Mouse (Mus musculus) megakaryocyte progenitor cell, adult 5-6 weeks (primary cell): ENCODE data around the gene Omt2a. TPM values are rescaled to one million over a fixed set of nuclear protein-coding genes. Genes with fewer than 3 reads are reported as not detected.
"Not testable (repeated sequence)": the region's sequence is repeated elsewhere in the genome, so short reads cannot be mapped to it uniquely, and the experiment has no call there.

ENCODE experiments used
- ATAC-seq: replicated peaks from 2 replicates; pipeline ENCODE4 v1.8.0; 2016; ENCODE audit warnings: mild to moderate bottlenecking, moderate TSS enrichment, inconsistent platforms; ENCODE audit not compliant: poor library complexity
- total RNA-seq, 2 experiments: library from RNA; stranded (forward) in 1 of 2; stranded (reverse) in 1 of 2; fragments of 157-497, 149-512 nt in 1 of 2; fragments of 200-1000 nt in 1 of 2; gene quantifications; 2 replicates each; pipeline versions ENCODE4 v1.2.3 to v1.2.4; 2015 to 2017

Omt2a gene
- total RNA-seq, 2 experiments from 2014 or later, result not detected

DNA sequence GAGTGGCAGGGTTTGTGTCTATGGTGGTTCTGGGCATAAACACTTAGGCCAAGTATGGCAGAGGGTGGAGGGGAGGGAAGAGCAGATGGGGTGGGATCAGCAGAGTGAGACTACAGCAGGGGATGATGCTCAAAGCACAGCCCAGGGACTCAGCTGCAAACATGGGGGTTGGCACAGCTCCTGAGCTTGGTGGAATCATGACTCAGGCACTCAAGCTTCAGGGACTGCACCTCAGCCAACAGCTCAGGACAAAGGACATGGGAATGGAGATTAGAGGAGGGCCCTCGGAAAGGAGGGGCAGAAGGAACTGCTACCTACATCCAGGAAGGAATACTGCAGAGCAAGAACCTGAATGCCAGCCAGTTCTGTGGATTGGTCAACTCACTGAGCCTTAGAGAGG is 15.5 kb downstream of the Omt2a start:
- ATAC-seq, result not testable (repeated sequence)

DNA sequence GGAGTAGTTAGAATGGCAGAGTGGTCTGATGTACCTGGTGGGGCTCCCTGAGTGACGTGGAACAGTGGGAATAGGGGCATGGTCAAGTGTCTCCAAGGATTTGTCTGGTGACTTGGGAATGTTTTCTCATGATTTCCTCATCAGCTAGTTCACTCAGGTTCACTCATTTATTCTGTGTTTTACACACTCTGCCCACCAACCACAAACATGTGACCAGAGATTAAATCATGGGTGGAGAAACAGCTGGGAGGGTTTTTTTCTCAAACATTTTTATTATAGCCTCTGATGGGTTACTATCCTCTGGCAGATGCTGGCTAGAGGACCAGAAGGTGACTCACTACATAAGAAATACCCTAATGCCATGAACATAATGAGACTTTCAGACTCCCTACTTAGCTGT is 16.4 kb downstream of the Omt2a start:
- no peak for ATAC-seq

DNA sequence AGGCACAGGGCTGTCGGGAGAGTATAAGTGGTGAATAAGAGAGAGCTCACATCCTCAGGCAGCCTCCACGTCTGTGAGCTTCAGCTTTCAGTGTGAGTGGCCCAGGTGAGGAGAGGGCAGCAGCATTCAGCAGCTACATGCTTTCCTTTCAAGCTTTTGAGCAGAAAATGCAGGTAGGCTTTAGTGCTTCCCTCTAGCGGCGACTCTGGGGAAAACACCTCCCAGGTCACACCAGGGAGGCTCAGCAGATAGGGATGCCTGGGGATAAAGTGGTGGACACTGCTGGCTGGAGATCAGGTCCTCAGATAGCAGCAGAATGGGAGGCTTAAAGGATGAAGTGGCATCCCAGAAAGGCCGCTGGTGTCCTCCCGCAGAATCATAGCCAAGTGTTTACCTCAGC is 18.5 kb downstream of the Omt2a start:
- peak; percentile 76 for ATAC-seq

DNA sequence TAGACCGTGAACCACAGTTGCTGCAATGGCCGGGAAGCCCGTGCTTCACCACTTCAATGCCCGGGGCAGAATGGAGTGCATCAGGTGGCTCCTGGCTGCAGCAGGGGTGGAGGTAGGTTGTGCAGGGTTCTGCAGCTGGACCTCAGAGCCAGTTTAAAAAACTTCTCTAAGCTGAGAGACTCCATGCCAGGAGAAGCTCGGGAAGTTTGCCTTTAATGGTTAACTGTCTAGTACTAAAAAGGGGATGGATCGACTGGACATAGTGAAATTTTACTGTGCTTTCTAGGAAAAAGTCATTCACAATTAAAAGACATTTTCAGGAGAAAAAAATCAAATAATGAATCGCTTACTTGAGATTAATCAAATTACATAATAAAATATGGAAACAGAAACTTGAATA is 19.8 kb downstream of the Omt2a start:
- not testable (repeated sequence) for ATAC-seq

DNA sequence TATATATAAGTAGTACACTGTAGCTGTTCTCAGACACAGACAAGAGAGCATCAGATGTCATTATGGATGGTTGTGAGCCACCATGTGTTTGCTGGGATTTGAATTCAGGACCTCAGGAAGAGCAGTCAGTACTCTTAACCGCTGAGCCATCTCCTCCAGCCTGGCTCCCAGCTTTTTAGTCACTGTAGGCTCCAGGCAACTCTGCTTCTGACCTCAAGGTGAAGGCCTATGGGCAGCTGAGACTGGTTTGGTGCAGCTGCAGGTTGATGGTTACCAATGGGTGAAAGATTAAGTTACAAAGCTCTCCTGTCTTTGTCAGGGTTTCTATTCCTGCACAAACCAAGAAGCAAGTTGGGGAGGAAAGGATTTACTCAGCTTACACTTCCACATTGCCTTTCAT is 20.9 kb downstream of the Omt2a start:
- ATAC-seq, result not testable (repeated sequence)

DNA sequence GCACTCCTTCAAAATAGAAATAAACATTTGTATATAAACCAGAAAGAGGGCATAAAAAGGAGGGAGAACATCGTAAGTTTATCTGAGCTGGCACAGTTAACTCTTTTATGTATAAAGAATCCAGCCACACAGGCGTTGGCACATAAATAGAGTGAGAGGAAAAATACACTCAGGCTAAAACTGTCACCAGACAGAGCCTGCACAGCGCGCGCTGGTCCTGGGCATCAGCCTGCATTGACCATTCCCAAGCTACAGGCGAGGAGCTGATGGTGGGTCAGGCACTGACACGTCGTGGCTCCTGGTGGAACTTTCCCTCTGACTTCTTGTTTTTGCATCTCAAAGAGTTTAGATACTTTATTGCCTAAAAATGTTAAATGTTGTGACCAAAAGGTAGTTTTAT is 22.1 kb downstream of the Omt2a start:
- ATAC-seq, result not testable (repeated sequence)

DNA sequence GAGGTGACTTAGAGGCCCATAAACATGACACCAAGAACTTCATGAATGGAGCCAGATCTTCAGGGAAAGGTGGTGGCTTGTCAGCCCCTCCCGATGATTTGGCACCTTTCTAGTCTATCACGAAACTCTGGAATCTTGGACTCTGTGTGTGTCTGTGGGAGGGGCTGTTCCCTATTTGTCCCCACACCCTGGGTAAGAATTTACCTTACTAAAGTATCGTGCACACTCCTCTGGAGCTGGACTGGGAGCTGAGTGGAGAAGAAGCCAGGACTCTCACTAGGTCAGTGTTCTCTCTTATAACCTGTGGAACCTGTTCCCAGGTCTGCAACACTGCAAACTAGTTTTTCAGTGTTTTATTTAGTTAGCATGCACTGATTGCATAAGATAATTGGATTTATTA is 24.9 kb downstream of the Omt2a start, which contains the start of gene Gm10639:
Gene Gm10639 (plus strand): TSS at position 201 of the 400 bp plus-strand sequence.
- ATAC-seq, result not testable (repeated sequence)

DNA sequence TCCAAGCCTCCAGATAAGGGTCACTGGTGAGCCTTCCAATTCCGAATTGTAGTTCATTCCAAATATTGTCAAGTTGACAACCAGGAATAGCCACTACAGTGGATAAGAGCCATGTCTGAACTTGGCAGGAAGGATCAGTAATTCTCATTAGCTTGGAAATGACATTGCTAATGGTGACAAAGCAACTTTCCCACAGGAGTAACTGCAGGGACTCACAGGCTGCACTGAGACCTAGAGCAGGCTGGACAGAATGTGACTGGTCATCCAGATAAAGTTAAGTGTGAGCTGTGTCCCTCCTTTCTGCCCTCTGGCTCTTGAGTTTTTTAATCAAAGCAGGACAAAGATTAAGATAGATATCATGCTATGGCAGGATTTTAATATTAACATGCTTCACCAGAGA is 25.5 kb downstream of the Omt2a start:
- ATAC-seq, result not testable (repeated sequence)

DNA sequence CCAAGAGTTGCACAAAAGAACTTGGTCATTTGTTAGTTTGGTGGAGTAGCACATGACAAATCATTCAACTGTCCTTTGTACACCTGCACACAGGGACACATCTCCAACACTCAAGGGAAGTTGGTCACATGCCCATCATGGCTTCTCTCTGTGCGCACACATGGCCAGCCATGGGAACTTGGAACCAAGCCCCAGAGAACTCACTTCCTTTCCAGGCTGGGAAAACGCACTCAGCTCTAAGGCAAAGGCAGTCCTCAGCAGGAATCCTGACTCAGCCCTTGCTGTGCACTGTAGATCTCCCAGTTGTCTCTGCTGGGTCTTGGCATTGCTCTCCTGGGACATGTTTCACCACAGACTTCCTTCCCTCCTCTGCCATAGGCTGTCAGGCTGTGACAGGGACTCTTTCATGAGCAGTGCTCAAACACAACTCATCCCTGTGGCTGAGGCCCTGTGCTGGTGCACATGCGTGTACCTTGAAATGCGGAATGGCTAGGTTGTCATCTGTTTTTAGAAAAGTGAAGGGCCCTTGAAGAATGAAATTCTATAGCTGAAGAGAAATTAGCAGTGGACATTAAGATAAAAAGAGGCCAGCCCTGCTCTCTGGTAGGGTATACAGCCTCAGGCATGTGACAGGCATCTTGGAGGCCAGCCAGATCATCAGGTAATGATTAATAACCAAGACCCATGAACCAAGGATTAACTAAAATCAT is 32.4 kb downstream of the Omt2a start:
- not testable (repeated sequence) for ATAC-seq

DNA sequence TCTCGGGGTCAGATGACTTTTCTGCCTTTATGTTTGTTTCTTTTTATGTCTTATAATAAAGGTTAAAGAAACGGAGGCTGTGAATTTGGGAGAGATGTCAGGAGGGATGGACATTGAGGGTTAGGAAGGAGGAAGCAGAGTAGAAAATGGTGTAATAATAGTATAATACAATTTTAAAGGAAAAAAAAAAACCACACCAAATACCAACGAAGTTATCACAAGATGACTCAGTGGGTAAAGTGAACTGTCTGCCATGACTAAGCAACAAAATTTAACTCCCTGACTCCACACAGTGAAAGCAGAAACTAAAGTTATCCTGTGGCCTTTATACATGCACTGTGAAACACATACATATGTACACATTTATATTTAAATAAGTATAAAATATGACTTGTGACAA is 43.7 kb downstream of the Omt2a start:
- ATAC-seq, result not testable (repeated sequence)

Other genes with a start within 250 kb of the Omt2a start
- gene Fbxo9, start 205.7 kb downstream of the Omt2a start, total RNA-seq (2015), result 51.1 and 58.3 TPM in 2 replicates
- gene Fbxo9, start 205.7 kb downstream of the Omt2a start, total RNA-seq (2017), result 48.1 and 61.6 TPM in 2 replicates
- 11.0 and 12.4 TPM in 2 replicates for gene Ick, start 205.6 kb downstream of the Omt2a start, total RNA-seq (2015)
- gene Ick, start 205.6 kb downstream of the Omt2a start, total RNA-seq (2017), result 5.1 and 15.3 TPM in 2 replicates
- gene Gsta4, start 132.0 kb downstream of the Omt2a start, total RNA-seq (2015), result 1.5 and 2.9 TPM in 2 replicates
- gene Gsta4, start 132.0 kb downstream of the Omt2a start, total RNA-seq (2017), result 2.6 and 4.9 TPM in 2 replicates
- gene Gsta1, start 84.1 kb downstream of the Omt2a start, total RNA-seq (2015), result not detected in 2 replicates
- gene Gsta1, start 84.1 kb downstream of the Omt2a start, total RNA-seq (2017), result not detected in 2 replicates
- not detected in 2 replicates for gene Gm3776, start 57.7 kb downstream of the Omt2a start, total RNA-seq (2015)
- gene Gm3776, start 57.7 kb downstream of the Omt2a start, total RNA-seq (2017), result not detected in 2 replicates
- not detected in 2 replicates for gene Gm10639, start 24.9 kb downstream of the Omt2a start, total RNA-seq (2015)
- gene Gm10639, start 24.9 kb downstream of the Omt2a start, total RNA-seq (2017), result not detected in 2 replicates
- not detected in 2 replicates for gene Omt2b, start 12.8 kb upstream of the Omt2a start, total RNA-seq (2015)
- gene Omt2b, start 12.8 kb upstream of the Omt2a start, total RNA-seq (2017), result not detected in 2 replicates
- not detected in 2 replicates for gene Gsta2, start 41.0 kb upstream of the Omt2a start, total RNA-seq (2015)
- not detected in 2 replicates for gene Gsta2, start 41.0 kb upstream of the Omt2a start, total RNA-seq (2017)
- not detected in 2 replicates for gene Dppa5a, start 53.4 kb upstream of the Omt2a start, total RNA-seq (2015)
- not detected in 2 replicates for gene Dppa5a, start 53.4 kb upstream of the Omt2a start, total RNA-seq (2017)
- not detected in 2 replicates for gene Ooep, start 63.9 kb upstream of the Omt2a start, total RNA-seq (2015)
- gene Ooep, start 63.9 kb upstream of the Omt2a start, total RNA-seq (2017), result not detected in 2 replicates
- gene Ddx43, start 81.0 kb upstream of the Omt2a start, total RNA-seq (2015), result not detected in 2 replicates
- gene Ddx43, start 81.0 kb upstream of the Omt2a start, total RNA-seq (2017), result 0.07 and 0.29 TPM in 2 replicates
- gene Cgas, start 128.4 kb upstream of the Omt2a start, total RNA-seq (2015), result 21.4 and 23.4 TPM in 2 replicates
- gene Cgas, start 128.4 kb upstream of the Omt2a start, total RNA-seq (2017), result 13.7 and 20.4 TPM in 2 replicates
- gene Mto1, start 133.4 kb upstream of the Omt2a start, total RNA-seq (2015), result 24.5 and 38.6 TPM in 2 replicates
- gene Mto1, start 133.4 kb upstream of the Omt2a start, total RNA-seq (2017), result 27.1 and 44.0 TPM in 2 replicates
- gene Gm17324, start 134.0 kb upstream of the Omt2a start, total RNA-seq (2015), result not detected in 2 replicates
- not detected in 2 replicates for gene Gm17324, start 134.0 kb upstream of the Omt2a start, total RNA-seq (2017)
- gene Eef1a1, start 174.4 kb upstream of the Omt2a start, total RNA-seq (2015), result 20,259 and 20,522 TPM in 2 replicates
- 11,199 and 11,450 TPM in 2 replicates for gene Eef1a1, start 174.4 kb upstream of the Omt2a start, total RNA-seq (2017)